Mouse (Mus musculus) intestine, embryonic 14.5 days (tissue): ENCODE measurements around the gene Ttc25. TPM values are rescaled to one million over a fixed set of nuclear protein-coding genes. Genes with fewer than 3 reads are reported as not detected.
"Not testable (repeated sequence)": the region's sequence is repeated elsewhere in the genome, so short reads cannot be mapped to it uniquely, and the experiment has no call there.

ENCODE experiments used
- ATAC-seq: fragments of 200-750 bp; cut with Nextera tagmentation; replicated peaks from 2 replicates; pipeline ENCODE4 v1.8.0; 2017; ENCODE audit warnings: low read depth, moderate number of reproducible peaks, moderate TSS enrichment, moderate library complexity; ENCODE audit not compliant: low FRiP score, low TSS enrichment
- DNase-seq: peaks from one replicate; pipeline ENCODE4 v3.0.0-alpha.2; 2018; ENCODE audit warnings: low spot score
- H3K27ac ChIP-seq: fragments of 300-500 bp; sonication (generic); 2 replicates; pipeline ENCODE4 v1.5.1; 2014; ENCODE audit warnings: low read depth, mild to moderate bottlenecking, control low read depth
- H3K27me3 ChIP-seq: fragments of 300-500 bp; sonication (generic); replicated peaks from 2 replicates; pipeline ENCODE4 v1.6.1; 2014; ENCODE audit warnings: low read length, control low read depth; ENCODE audit not compliant: control insufficient read depth, insufficient read depth
- H3K36me3 ChIP-seq: fragments of 300-500 bp; sonication (generic); 2 replicates; pipeline ENCODE4 v1.6.1; 2014; ENCODE audit warnings: low read length, control low read depth; ENCODE audit not compliant: control insufficient read depth, insufficient read depth
- H3K4me1 ChIP-seq: fragments of 300-500 bp; sonication (generic); replicated peaks from 2 replicates; pipeline ENCODE4 v1.6.1; 2014; ENCODE audit warnings: low read length, control low read depth, mixed read lengths; ENCODE audit not compliant: control insufficient read depth, insufficient read depth
- H3K4me2 ChIP-seq: fragments of 300-500 bp; sonication (generic); 2 replicates; pipeline ENCODE4 v1.6.1; 2014; ENCODE audit warnings: low read length
- H3K4me3 ChIP-seq: fragments of 300-500 bp; sonication (generic); 2 replicates; pipeline ENCODE4 v1.5.1; 2014; ENCODE audit warnings: low read depth, low read length, control low read depth, mixed read lengths
- H3K9ac ChIP-seq: fragments of 300-500 bp; sonication (generic); 2 replicates; pipeline ENCODE4 v1.6.1; 2014; ENCODE audit warnings: mild to moderate bottlenecking, low read length
- H3K9me3 ChIP-seq: fragments of 300-500 bp; sonication (generic); 2 replicates; pipeline ENCODE4 v1.6.1; 2016; ENCODE audit warnings: low read length, control low read depth; ENCODE audit not compliant: control insufficient read depth
- WGBS: fragments of 180-500 bp; shearing (Covaris S2); extraction: QIAGEN DNeasy Blood & Tissue Kit; methylation state at CpG from one replicate; pipeline ENCODE4 v1.1.7; 2014; 5-methylcytosine and 5-hydroxymethylcytosine counted together
- polyA plus RNA-seq: library from polyadenylated mRNA; unstranded; fragments of >200 nt; fragmentation: Nextera tagmentation; extraction: Ambion mirVana; gene quantifications from 2 replicates; pipeline ENCODE4 v1.2.1, GENCODE M21; 2014

Ttc25 gene
- polyA plus RNA-seq, 1 experiment from 2014 or later: 0.46 TPM

GRCm38 (mm10) chr11:100526052-100526816, 19.2 kb upstream of the Ttc25 start:
- H3K36me3 ChIP-seq: peaks cover 29% of the 10 kb centered on the region
- no peak for ATAC-seq
- peak overlapping the region; percentile 86 for H3K4me3 ChIP-seq
- peaks cover 29% of the 10 kb centered on the region for H3K4me1 ChIP-seq
- H3K27ac ChIP-seq: no peak overlapping the region; the same call in 1 of the 2 replicates
- H3K27me3 ChIP-seq: no peaks in the 10 kb centered on the region
- no peak for DNase-seq
- 19% methylated on average over 15 of the region's 15 CpGs for WGBS
- peak overlapping the region; percentile 87 for H3K9ac ChIP-seq
- H3K4me2 ChIP-seq: peak overlapping the region; percentile 81
- no peaks in the 10 kb centered on the region for H3K9me3 ChIP-seq

DNA sequence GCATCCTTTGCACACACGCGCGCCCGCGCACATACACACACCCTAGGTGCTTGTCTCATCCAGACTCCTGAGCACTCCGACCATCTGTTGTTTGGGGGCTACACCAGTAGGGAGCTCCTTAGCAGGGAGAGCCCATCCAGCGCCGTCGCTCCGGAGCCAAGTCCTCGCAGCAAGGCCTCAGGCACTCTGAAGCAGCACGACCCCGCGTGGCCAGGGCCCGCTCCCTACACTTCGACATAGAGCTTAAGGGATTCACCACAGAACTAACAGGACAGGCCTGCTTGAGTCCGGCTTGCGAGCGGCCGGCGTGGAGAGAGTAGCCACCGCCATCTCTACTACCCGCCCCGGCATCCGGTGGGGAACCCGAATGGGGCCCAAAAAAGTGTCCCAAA, 18.3 kb upstream of the Ttc25 start:
- H3K4me2 ChIP-seq: peak overlapping the region; percentile 81
- under 1% methylated on average over 26 of the region's 26 CpGs for WGBS
- peak; percentile 11 for ATAC-seq
- peak overlapping the region; percentile 87 for H3K9ac ChIP-seq
- peaks cover 29% of the 10 kb centered on the region for H3K4me1 ChIP-seq
- no peaks in the 10 kb centered on the region for H3K9me3 ChIP-seq
- H3K27ac ChIP-seq: peak overlapping the region; percentile 87
- peak; percentile 85 for DNase-seq
- no peaks in the 10 kb centered on the region for H3K27me3 ChIP-seq
- H3K36me3 ChIP-seq: peaks cover 21% of the 10 kb centered on the region
- peak overlapping the region; percentile 86 for H3K4me3 ChIP-seq

DNA sequence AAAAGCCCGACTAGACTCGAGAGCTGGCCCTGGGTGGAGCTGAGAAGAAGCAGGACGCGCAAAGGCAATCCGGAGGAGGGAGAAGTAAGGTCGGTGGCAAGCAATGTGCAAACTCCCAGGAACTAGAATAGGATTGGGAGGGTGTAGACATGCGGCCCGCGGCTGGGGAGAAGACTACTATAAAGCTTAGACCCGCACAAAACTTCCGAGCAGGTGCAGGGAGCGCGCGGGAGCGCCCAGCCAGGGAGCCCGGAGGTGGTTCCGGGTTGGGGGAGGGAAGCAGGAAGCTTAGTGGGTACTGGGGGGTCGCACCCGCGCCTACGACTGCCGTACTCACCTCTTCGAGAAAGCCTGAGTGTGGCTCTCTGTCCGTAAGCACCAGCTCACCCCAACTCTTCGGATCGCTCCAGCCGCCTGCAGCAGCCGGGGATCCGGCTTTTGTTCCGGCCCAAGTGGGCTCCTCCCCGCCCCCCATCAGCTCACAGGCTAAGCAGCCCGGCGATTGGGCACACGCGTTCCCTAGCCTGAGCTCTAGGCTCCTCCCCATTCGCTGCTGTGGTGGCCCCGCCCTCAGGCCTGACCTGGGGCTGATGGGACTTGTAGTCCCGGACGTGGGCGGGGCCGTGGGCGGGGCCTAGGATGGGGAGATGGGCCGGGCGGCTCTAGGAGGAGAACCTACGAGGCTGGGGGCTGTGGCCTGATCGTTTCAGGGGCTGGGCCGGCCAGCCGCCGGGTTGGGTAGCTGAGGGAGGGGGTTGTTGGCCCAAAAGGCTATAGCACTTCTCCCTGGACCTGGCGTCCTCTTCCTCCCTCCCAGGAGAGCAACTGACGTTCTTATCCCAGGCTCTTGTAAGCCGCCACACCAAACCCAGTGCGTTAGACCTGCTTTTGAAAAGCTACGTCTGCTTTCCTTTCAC, 17.7 kb upstream of the Ttc25 start, which contains the start of gene Acly:
TSS of gene Acly (minus strand) at position 543 of the 917 bp plus-strand sequence.
- H3K9ac ChIP-seq: peak within 1 kb of the TSS; percentile 87
- DNase-seq: peak; percentile 99
- peak within 1 kb of the TSS; percentile 86 for H3K4me3 ChIP-seq
- ATAC-seq: peak; percentile 98
- H3K27me3 ChIP-seq: no peaks in the 10 kb centered on the region
- H3K4me2 ChIP-seq: peak within 1 kb of the TSS; percentile 81
- no peaks in the 10 kb centered on the region for H3K9me3 ChIP-seq
- peaks cover 29% of the 10 kb centered on the region for H3K4me1 ChIP-seq
- H3K36me3 ChIP-seq: peaks cover 14% of the 10 kb centered on the region
- H3K27ac ChIP-seq: peak within 1 kb of the TSS; percentile 87
- WGBS: under 1% methylated on average over 54 of the region's 54 CpGs

- peak overlapping the region; percentile 87; the same call in 1 of the 2 replicates for H3K27ac ChIP-seq
- peaks cover 6% of the 10 kb centered on the region for H3K36me3 ChIP-seq
Observed at GRCm38 (mm10) chr11:100528375-100529165, 16.8 kb upstream of the Ttc25 start.

GRCm38 (mm10) chr11:100533871-100534270, 11.5 kb upstream of the Ttc25 start:
- Histone ChIP-seq H3K27ac (no peak overlapping the region), H3K36me3 (no peaks in the 10 kb centered on the region), H3K9me3 (no peaks in the 10 kb centered on the region), H3K9ac (no peak overlapping the region), H3K4me2 (no peak overlapping the region), H3K4me3 (no peak overlapping the region), H3K27me3 (no peaks in the 10 kb centered on the region), H3K4me1 (no peaks in the 10 kb centered on the region)
- no peak for DNase-seq
- ATAC-seq: no peak
- 80% methylated on average over 6 of the region's 6 CpGs for WGBS

More at GRCm38 (mm10) chr11:100528375-100529165, 16.8 kb upstream of the Ttc25 start:
- Histone ChIP-seq H3K27me3 (no peaks in the 10 kb centered on the region), H3K9me3 (no peaks in the 10 kb centered on the region), H3K4me3 (peak overlapping the region; percentile 86), H3K4me1 (peaks cover 29% of the 10 kb centered on the region), H3K4me2 (peak overlapping the region; percentile 81), H3K9ac (peak overlapping the region; percentile 48)
- ATAC-seq (no peak), DNase-seq (no peak)
- WGBS: 22% methylated on average over 19 of the region's 19 CpGs

DNA sequence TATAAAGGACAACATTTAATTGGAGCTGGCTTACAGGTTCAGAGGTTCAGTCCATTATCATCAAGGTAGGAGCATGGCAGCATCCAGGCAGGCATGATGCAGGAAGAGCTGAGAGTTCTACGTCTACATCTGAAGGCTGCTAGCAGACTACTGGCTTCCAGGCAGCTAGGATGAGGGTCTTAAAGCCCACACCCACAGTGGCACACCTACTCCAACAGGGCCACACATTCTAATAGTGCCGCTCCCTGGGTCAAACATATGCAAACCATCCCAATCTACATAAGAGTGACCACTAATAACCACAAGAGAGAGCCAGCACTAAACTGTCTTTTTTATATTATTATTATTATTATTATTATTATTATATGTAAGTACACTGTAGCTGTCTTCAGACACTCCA, 11.0 kb upstream of the Ttc25 start:
- H3K4me2 ChIP-seq, H3K27me3 ChIP-seq, DNase-seq, H3K9me3 ChIP-seq, H3K4me1 ChIP-seq, H3K9ac ChIP-seq, H3K4me3 ChIP-seq, H3K36me3 ChIP-seq, ATAC-seq, H3K27ac ChIP-seq: not testable (repeated sequence)
- WGBS: 88% methylated on average over 2 of the region's 2 CpGs

- not testable (repeated sequence) for ATAC-seq, H3K27me3 ChIP-seq, DNase-seq, H3K9ac ChIP-seq, H3K27ac ChIP-seq, H3K9me3 ChIP-seq, H3K4me3 ChIP-seq, H3K36me3 ChIP-seq, H3K4me1 ChIP-seq, H3K4me2 ChIP-seq
- 83% methylated on average over 6 of the region's 6 CpGs for whole genome bisulfite sequencing
Observed at GRCm38 (mm10) chr11:100534821-100535220, 10.6 kb upstream of the Ttc25 start.

DNA sequence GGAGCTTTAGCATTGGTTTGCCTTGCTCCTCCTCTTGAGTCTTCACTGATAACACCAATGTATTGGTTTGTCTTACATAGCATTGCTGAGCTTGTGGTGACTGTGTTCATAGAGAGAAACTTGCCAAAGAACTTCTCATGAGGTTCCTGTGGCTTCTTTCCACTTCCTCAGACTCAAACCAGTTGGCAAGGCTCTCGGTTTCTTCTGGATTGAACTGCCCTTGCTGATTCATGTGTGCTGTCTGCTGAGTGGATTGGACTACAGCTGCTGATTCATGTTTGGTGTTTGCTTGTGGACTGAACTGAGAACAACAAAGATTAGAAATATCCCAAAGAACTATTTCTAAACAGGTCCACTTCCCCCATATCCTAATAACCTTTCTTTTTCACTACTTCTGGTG, 9.4 kb upstream of the Ttc25 start:
- 89% methylated on average over 1 of the region's 1 CpGs for WGBS
- H3K9ac ChIP-seq: no peak overlapping the region
- ATAC-seq (no peak), DNase-seq (no peak)
- H3K4me2 ChIP-seq: no peak overlapping the region
- no peaks in the 10 kb centered on the region for H3K27me3 ChIP-seq
- H3K9me3 ChIP-seq: no peaks in the 10 kb centered on the region
- H3K36me3 ChIP-seq: no peaks in the 10 kb centered on the region
- H3K27ac ChIP-seq: no peak overlapping the region
- no peak overlapping the region for H3K4me3 ChIP-seq
- H3K4me1 ChIP-seq: no peaks in the 10 kb centered on the region
